Mouse (Mus musculus) cerebellum, adult 2 months (tissue): ENCODE results near the gene Dusp14.

Source experiments
- CTCF ChIP-seq: fragments of 200-500 bp; IDR thresholded peaks from 2 replicates; pipeline ENCODE4 v1.5.1; 2011; ENCODE audit warnings: low read depth, mild to moderate bottlenecking, control low read depth, low read length, moderate library complexity, borderline replicate concordance; ENCODE audit not compliant: insufficient read depth
- POLR2A ChIP-seq: fragments of 200-500 bp; IDR thresholded peaks from 2 replicates; pipeline ENCODE4 v1.6.1; 2011; ENCODE audit warnings: low read length, control low read depth, borderline replicate concordance; ENCODE audit not compliant: insufficient read depth

DNA sequence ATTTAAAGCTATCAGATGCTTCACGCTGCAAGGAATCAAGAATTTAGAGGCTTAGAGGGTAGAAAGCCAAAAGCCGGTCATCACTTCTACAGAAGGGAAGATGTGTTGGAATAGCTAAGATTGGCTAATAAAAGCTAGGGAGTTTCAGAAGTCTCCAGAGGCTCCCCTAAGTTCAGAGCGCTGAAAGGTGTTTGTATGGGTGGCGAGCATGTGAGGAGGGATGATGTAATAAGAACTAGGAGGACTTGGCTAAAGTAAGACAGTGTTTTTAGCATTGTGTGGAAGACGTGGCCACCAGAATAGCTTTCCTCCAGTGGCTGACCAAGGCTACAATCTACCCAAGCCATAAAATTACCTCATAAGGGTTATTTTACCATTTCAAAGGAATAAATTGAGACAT is 44.6 kb upstream of the Dusp14 start:
- TF ChIP-seq CTCF (no peak), POLR2A (no peak)
